Mouse (Mus musculus): ENCODE data around the gene Nme3. TPM values are rescaled to one million over a fixed set of nuclear protein-coding genes. Genes with fewer than 3 reads are reported as not detected.

Nme3 gene
- polyA plus RNA-seq, 1 experiment from 2014 or later = 43.2 TPM

DNA sequence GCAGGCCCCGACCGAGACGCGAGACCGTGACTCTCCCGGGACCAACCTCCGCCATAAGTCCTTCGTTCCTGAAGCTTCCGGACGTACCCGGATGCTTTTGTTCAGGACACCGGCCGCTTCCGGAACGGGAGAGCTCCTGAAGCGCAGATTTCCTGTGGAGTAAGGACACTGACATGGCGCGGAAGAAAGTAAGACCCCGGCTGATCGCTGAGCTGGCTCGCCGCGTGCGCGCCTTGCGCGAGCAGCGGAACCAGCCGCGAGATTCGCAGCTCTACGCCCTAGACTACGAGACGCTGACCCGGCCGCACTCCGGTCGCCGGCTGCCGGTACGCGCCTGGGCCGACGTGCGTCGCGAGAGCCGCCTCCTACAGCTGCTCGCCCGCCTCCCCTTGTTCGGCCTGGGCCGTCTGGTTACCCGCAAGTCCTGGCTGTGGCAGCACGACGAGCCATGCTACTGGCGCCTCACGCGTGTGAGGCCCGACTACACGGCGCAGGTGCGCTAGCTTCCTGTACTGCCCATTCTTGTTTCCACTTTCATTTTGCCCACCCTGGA lies 1.2 kb upstream of the Nme3 start, which contains the start of the genes Eme2 and Mrps34:
Gene Eme2 (minus strand): TSS at position 93 of the 553 bp plus-strand sequence.
Gene Mrps34 (plus strand): TSS at position 122 of the 553 bp plus-strand sequence.
- peaks cover 37% of the 10 kb centered on the region for H3K4me1 ChIP-seq
- peak within 1 kb of the TSS; percentile 100 for H3K4me2 ChIP-seq (replicated peaks)
- H3K9ac ChIP-seq (replicated peaks) = peak within 1 kb of the TSS; percentile 87
- no peaks in the 10 kb centered on the region for H3K27me3 ChIP-seq
- H3K27ac ChIP-seq (replicated peaks) = peak within 1 kb of the TSS; percentile 79
- under 1% methylated on average over 62 of the region's 62 CpGs for WGBS
- peaks cover 66% of the 10 kb centered on the region for H3K36me3 ChIP-seq
- H3K4me3 ChIP-seq = peak within 1 kb of the TSS; percentile 91
- peak; percentile 42 for ATAC-seq (ENCODE audit: low FRiP score, low read depth)
- H3K9me3 ChIP-seq = no peaks in the 10 kb centered on the region

- Histone ChIP-seq H3K36me3 (peaks cover 66% of the 10 kb centered on the region), H3K27me3 (no peaks in the 10 kb centered on the region), H3K4me1 (peaks cover 37% of the 10 kb centered on the region), H3K4me3 (peak overlapping the region; percentile 91), H3K27ac (replicated peaks) (peak overlapping the region; percentile 79), H3K9me3 (no peaks in the 10 kb centered on the region), H3K9ac (replicated peaks) (peak overlapping the region; percentile 87), H3K4me2 (replicated peaks) (peak overlapping the region; percentile 100)
- peak; percentile 4; the same call in 1 of the 2 replicates for ATAC-seq (ENCODE audit: low FRiP score, low read depth)
- 13% methylated on average over 23 of the region's 23 CpGs for WGBS
These were observed 594 bp upstream of the Nme3 start for GRCm38 (mm10) chr17:24895571-24896240.

- H3K27me3 ChIP-seq = no peaks in the 10 kb centered on the region
- H3K9ac ChIP-seq (replicated peaks) = peak overlapping the region; percentile 87
- H3K27ac ChIP-seq (replicated peaks) = peak overlapping the region; percentile 65; the same call in 1 of the 2 replicates
- peaks cover 37% of the 10 kb centered on the region for H3K4me1 ChIP-seq
- no peaks in the 10 kb centered on the region for H3K9me3 ChIP-seq
- H3K36me3 ChIP-seq = peaks cover 66% of the 10 kb centered on the region
- peak overlapping the region; percentile 100 for H3K4me2 ChIP-seq (replicated peaks)
- WGBS = 39% methylated on average over 11 of the region's 11 CpGs
- peak overlapping the region; percentile 91 for H3K4me3 ChIP-seq
- 0 out of 2 replicates have a peak, but pooled peaks have one; percentile 1 for ATAC-seq (ENCODE audit: low FRiP score, low read depth)
These were observed 631 bp downstream of the Nme3 start for GRCm38 (mm10) chr17:24896993-24897269.

DNA sequence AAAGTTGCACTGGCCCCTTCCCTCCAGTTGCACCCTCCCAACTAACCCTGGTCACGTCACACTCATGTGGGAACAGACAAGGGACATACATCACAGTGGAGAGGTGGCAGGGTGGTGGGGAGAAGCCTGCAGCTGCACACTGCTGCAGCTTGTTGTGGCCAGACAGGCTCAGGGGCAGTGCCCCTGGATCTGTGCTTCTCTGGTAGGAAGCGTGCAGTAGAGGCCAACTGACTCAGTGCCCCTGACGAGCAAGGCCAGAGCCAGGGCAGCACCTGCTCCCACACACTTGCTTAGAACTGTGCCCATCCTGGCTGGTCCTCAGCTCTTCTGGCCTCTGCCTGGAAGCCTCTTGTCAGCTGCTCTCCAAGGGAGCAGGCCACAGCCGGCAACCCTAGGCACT lies 1.3 kb downstream of the Nme3 start:
- H3K27me3 ChIP-seq = no peaks in the 10 kb centered on the region

GRCm38 (mm10) chr17:24898041-24898854 lies 1.9 kb downstream of the Nme3 start:
- H3K36me3 ChIP-seq = peaks cover 66% of the 10 kb centered on the region
- H3K27me3 ChIP-seq = no peaks in the 10 kb centered on the region
- 0 out of 2 replicates have a peak overlapping the region, but pooled peaks have one; percentile 100 for H3K4me2 ChIP-seq (replicated peaks)
- no peak overlapping the region; the same call in 1 of the 2 replicates for H3K9ac ChIP-seq (replicated peaks)
- no peaks in the 10 kb centered on the region for H3K9me3 ChIP-seq
- no peak overlapping the region for H3K27ac ChIP-seq (replicated peaks)
- WGBS = 87% methylated on average over 4 of the region's 4 CpGs
- peaks cover 37% of the 10 kb centered on the region for H3K4me1 ChIP-seq
- 0 out of 2 replicates have a peak overlapping the region, but pooled peaks have one; percentile 91 for H3K4me3 ChIP-seq
- no peak for ATAC-seq (ENCODE audit: low FRiP score, low read depth)

More for the DNA sequence above, 1.3 kb downstream of the Nme3 start:
- peak overlapping the region; percentile 100 for H3K4me2 ChIP-seq (replicated peaks)
- H3K36me3 ChIP-seq = peaks cover 66% of the 10 kb centered on the region
- ATAC-seq (ENCODE audit: low FRiP score, low read depth) = no peak
- 84% methylated on average over 4 of the region's 4 CpGs for WGBS
- peaks cover 37% of the 10 kb centered on the region for H3K4me1 ChIP-seq
- H3K9me3 ChIP-seq = no peaks in the 10 kb centered on the region
- no peak overlapping the region for H3K27ac ChIP-seq (replicated peaks)
- H3K9ac ChIP-seq (replicated peaks) = no peak overlapping the region; the same call in 1 of the 2 replicates
- H3K4me3 ChIP-seq = peak overlapping the region; percentile 91

- Histone ChIP-seq H3K27me3 (no peaks in the 10 kb centered on the region), H3K36me3 (peaks cover 69% of the 10 kb centered on the region), H3K4me1 (peaks cover 28% of the 10 kb centered on the region), H3K9me3 (no peaks in the 10 kb centered on the region), H3K4me2 (replicated peaks) (no peak overlapping the region), H3K9ac (replicated peaks) (no peak overlapping the region), H3K27ac (replicated peaks) (no peak overlapping the region), H3K4me3 (no peak overlapping the region)
- no peak for ATAC-seq (ENCODE audit: low FRiP score, low read depth)
- 86% methylated on average over 5 of the region's 5 CpGs for WGBS
These were observed 2.9 kb downstream of the Nme3 start for GRCm38 (mm10) chr17:24899153-24899552.

DNA sequence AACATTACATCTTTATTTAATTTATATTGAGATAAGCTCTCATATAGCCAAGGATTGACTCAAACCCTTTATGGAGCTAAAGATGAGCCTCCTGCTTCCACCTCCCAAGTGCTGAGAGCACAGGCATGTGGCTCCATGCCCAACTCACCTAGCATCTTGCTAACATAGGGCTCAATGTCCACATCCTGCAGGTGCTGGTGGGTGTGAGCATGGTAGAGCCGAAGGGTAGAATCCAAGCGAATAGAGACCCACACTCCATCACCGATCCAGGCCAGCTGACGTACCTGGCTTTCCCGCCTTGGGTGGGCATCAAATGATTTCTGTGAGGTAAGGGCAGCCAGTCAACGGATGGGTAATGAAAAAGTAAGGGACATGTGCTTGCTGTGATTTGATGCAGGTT lies 3.7 kb downstream of the Nme3 start:
- WGBS = 93% methylated on average over 6 of the region's 6 CpGs
- Histone ChIP-seq H3K4me3 (no peak overlapping the region), H3K9me3 (no peaks in the 10 kb centered on the region), H3K27ac (replicated peaks) (no peak overlapping the region), H3K27me3 (no peaks in the 10 kb centered on the region), H3K36me3 (peaks cover 78% of the 10 kb centered on the region), H3K4me2 (replicated peaks) (no peak overlapping the region), H3K9ac (replicated peaks) (no peak overlapping the region), H3K4me1 (peaks cover 24% of the 10 kb centered on the region)
- no peak for ATAC-seq (ENCODE audit: low FRiP score, low read depth)

- Histone ChIP-seq H3K36me3 (peaks cover 99% of the 10 kb centered on the region), H3K4me2 (replicated peaks) (no peak overlapping the region), H3K4me3 (no peak overlapping the region), H3K9me3 (no peaks in the 10 kb centered on the region), H3K9ac (replicated peaks) (no peak overlapping the region), H3K4me1 (peaks cover 9% of the 10 kb centered on the region), H3K27me3 (no peaks in the 10 kb centered on the region), H3K27ac (replicated peaks) (no peak overlapping the region)
- WGBS = 93% methylated on average over 5 of the region's 5 CpGs
- ATAC-seq (ENCODE audit: low FRiP score, low read depth) = no peak
These were observed 5.8 kb downstream of the Nme3 start for GRCm38 (mm10) chr17:24902124-24902523.

- H3K36me3 ChIP-seq = peaks cover 100% of the 10 kb centered on the region
- 69% methylated on average over 9 of the region's 9 CpGs for WGBS
- no peak for ATAC-seq (ENCODE audit: low FRiP score, low read depth)
These were observed 6.6 kb downstream of the Nme3 start for GRCm38 (mm10) chr17:24902671-24903474.

DNA sequence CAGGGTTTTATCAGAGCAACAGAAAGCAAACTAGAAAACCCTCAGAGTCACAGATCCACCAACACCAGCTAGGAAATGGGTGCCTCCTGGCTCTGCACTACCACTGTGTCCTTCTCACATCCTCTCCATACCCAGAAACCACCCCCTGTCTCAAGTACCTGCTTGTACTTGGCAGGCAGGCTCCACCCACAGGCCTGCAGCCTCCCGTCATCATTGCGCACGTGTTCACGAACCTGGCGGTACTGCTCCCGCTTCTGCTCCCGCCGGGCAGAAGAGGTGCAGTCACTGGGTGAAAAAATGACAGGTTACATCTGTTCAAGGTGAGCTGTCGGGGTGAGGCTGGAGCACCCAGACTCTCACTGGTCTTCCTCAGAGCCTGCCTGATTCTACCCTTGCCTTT lies 7.5 kb downstream of the Nme3 start:
- peaks cover 100% of the 10 kb centered on the region for H3K36me3 ChIP-seq
- H3K27me3 ChIP-seq = no peaks in the 10 kb centered on the region
- no peaks in the 10 kb centered on the region for H3K4me1 ChIP-seq
- H3K4me2 ChIP-seq (replicated peaks) = no peak overlapping the region
- no peak overlapping the region for H3K4me3 ChIP-seq
- H3K27ac ChIP-seq (replicated peaks) = no peak overlapping the region
- H3K9ac ChIP-seq (replicated peaks) = no peak overlapping the region
- H3K9me3 ChIP-seq = no peaks in the 10 kb centered on the region
- 97% methylated on average over 9 of the region's 9 CpGs for WGBS
- no peak for ATAC-seq (ENCODE audit: low FRiP score, low read depth)

More at GRCm38 (mm10) chr17:24902671-24903474, 6.6 kb downstream of the Nme3 start:
- peaks cover 1% of the 10 kb centered on the region; the same call in 1 of the 2 replicates for H3K4me1 ChIP-seq
- no peak overlapping the region for H3K27ac ChIP-seq (replicated peaks)
- H3K4me2 ChIP-seq (replicated peaks) = no peak overlapping the region
- H3K4me3 ChIP-seq = no peak overlapping the region
- no peaks in the 10 kb centered on the region for H3K27me3 ChIP-seq
- no peaks in the 10 kb centered on the region for H3K9me3 ChIP-seq
- no peak overlapping the region for H3K9ac ChIP-seq (replicated peaks)

DNA sequence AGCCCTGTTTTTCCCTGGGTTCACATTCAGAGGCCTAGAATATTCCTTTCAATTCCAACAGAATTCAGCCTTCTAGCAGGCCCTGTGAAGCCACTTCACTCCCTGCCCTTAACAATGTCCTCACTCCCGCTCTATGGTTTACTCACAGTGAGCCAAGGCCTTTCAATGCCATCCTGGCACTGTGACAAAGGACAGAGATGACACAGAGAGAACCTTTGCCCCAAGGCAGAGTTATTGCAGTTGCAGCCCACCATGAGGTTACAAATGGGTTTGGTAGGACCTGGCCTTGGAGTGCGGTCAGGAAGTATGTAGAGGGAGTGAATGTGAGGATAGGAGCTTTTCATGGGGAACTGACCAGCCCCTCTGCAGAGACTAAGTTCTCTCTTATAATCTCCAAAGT lies 11.3 kb downstream of the Nme3 start:
- 95% methylated on average over 2 of the region's 2 CpGs for WGBS
- Histone ChIP-seq H3K27ac (replicated peaks) (no peak overlapping the region), H3K36me3 (peaks cover 99% of the 10 kb centered on the region), H3K4me1 (no peaks in the 10 kb centered on the region), H3K4me2 (replicated peaks) (no peak overlapping the region), H3K9me3 (no peaks in the 10 kb centered on the region), H3K4me3 (no peak overlapping the region), H3K9ac (replicated peaks) (no peak overlapping the region), H3K27me3 (no peaks in the 10 kb centered on the region)
- no peak for ATAC-seq (ENCODE audit: low FRiP score, low read depth)
